Mouse (Mus musculus): Measurements from ENCODE around the gene Zfp2.

The Zfp2 gene

GRCm38 (mm10) chr11:50850989-50851601, 64.9 kb downstream of the Zfp2 start:
- no peak for DNase-seq (ENCODE audit: low spot score)

GRCm38 (mm10) chr11:50850177-50850735, 65.7 kb downstream of the Zfp2 start, which contains the start of gene Grm6:
Grm6 (plus strand) TSS chr11:50850685.
- no peak for DNase-seq (ENCODE audit: low spot score)

GRCm38 (mm10) chr11:50849310-50849709, 66.7 kb downstream of the Zfp2 start:
- no peak for DNase-seq (ENCODE audit: low spot score)

Data from spleen, adult 12 weeks (tissue).